Mouse (Mus musculus): Measurements from ENCODE around the gene Atp1a1. TPM values are rescaled to one million over a fixed set of nuclear protein-coding genes. Genes with fewer than 3 reads are reported as not detected.

The Atp1a1 gene
- polyA plus RNA-seq, 1 experiment: 73.9 TPM

- H3K27ac ChIP-seq (ENCODE audit: control insufficient read depth, insufficient read depth, low read depth, low read length, poor library complexity): no peak overlapping the region
- H3K4me3 ChIP-seq (replicated peaks; ENCODE audit: control insufficient read depth, low read depth, low read length): no peak overlapping the region
- WGBS: 21% methylated on average over 4 of the region's 4 CpGs
- TF ChIP-seq CTCF (IDR thresholded peaks at IDR 0.05; ENCODE audit: control insufficient read depth, insufficient read depth, low read length) (no peak), POLR2A (IDR thresholded peaks at IDR 0.05; ENCODE audit: borderline replicate concordance, control insufficient read depth, low read depth, low read length) (no peak)
- H3K4me1 ChIP-seq (ENCODE audit: control insufficient read depth, insufficient read depth, low read length): peaks cover 2% of the 10 kb centered on the region; the same call in 1 of the 2 replicates
Observed at GRCm38 (mm10) chr3:101599920-101600741, 4.4 kb downstream of the Atp1a1 start.

GRCm38 (mm10) chr3:101599191-101599919 is 5.1 kb downstream of the Atp1a1 start:
- Histone ChIP-seq H3K27ac (ENCODE audit: control insufficient read depth, insufficient read depth, low read depth, low read length, poor library complexity) (no peak overlapping the region), H3K4me3 (replicated peaks; ENCODE audit: control insufficient read depth, low read depth, low read length) (no peak overlapping the region), H3K4me1 (ENCODE audit: control insufficient read depth, insufficient read depth, low read length) (peaks cover 2% of the 10 kb centered on the region; the same call in 1 of the 2 replicates)
- no peak for TF ChIP-seq POLR2A (IDR thresholded peaks at IDR 0.05; ENCODE audit: borderline replicate concordance, control insufficient read depth, low read depth, low read length)
- no peak for TF ChIP-seq CTCF (IDR thresholded peaks at IDR 0.05; ENCODE audit: control insufficient read depth, insufficient read depth, low read length)
- 80% methylated on average over 8 of the region's 8 CpGs for WGBS

- 83% methylated on average over 4 of the region's 4 CpGs for WGBS
- Histone ChIP-seq H3K27ac (ENCODE audit: control insufficient read depth, insufficient read depth, low read depth, low read length, poor library complexity) (no peak overlapping the region), H3K4me3 (replicated peaks; ENCODE audit: control insufficient read depth, low read depth, low read length) (no peak overlapping the region), H3K4me1 (ENCODE audit: control insufficient read depth, insufficient read depth, low read length) (peaks cover 2% of the 10 kb centered on the region; the same call in 1 of the 2 replicates)
- TF ChIP-seq POLR2A (IDR thresholded peaks at IDR 0.05; ENCODE audit: borderline replicate concordance, control insufficient read depth, low read depth, low read length) (no peak), CTCF (IDR thresholded peaks at IDR 0.05; ENCODE audit: control insufficient read depth, insufficient read depth, low read length) (no peak)
Observed at GRCm38 (mm10) chr3:101598231-101598905, 6.1 kb downstream of the Atp1a1 start.

GRCm38 (mm10) chr3:101597317-101598096 is 7.0 kb downstream of the Atp1a1 start:
- Histone ChIP-seq H3K4me1 (ENCODE audit: control insufficient read depth, insufficient read depth, low read length) (peaks cover 2% of the 10 kb centered on the region; the same call in 1 of the 2 replicates), H3K4me3 (replicated peaks; ENCODE audit: control insufficient read depth, low read depth, low read length) (no peak overlapping the region), H3K27ac (ENCODE audit: control insufficient read depth, insufficient read depth, low read depth, low read length, poor library complexity) (no peak overlapping the region)
- whole genome bisulfite sequencing: 13% methylated on average over 10 of the region's 10 CpGs
- TF ChIP-seq CTCF (IDR thresholded peaks at IDR 0.05; ENCODE audit: control insufficient read depth, insufficient read depth, low read length) (no peak), POLR2A (IDR thresholded peaks at IDR 0.05; ENCODE audit: borderline replicate concordance, control insufficient read depth, low read depth, low read length) (no peak)

GRCm38 (mm10) chr3:101596686-101597085 is 7.8 kb downstream of the Atp1a1 start:
- H3K4me3 ChIP-seq (replicated peaks; ENCODE audit: control insufficient read depth, low read depth, low read length): no peak overlapping the region
- TF ChIP-seq CTCF (IDR thresholded peaks at IDR 0.05; ENCODE audit: control insufficient read depth, insufficient read depth, low read length): no peak
- no peak for TF ChIP-seq POLR2A (IDR thresholded peaks at IDR 0.05; ENCODE audit: borderline replicate concordance, control insufficient read depth, low read depth, low read length)
- H3K27ac ChIP-seq (ENCODE audit: control insufficient read depth, insufficient read depth, low read depth, low read length, poor library complexity): no peak overlapping the region
- H3K4me1 ChIP-seq (ENCODE audit: control insufficient read depth, insufficient read depth, low read length): peaks cover 2% of the 10 kb centered on the region; the same call in 1 of the 2 replicates
- 53% methylated on average over 8 of the region's 8 CpGs for WGBS

- Histone ChIP-seq H3K4me1 (ENCODE audit: control insufficient read depth, insufficient read depth, low read length) (peaks cover 2% of the 10 kb centered on the region; the same call in 1 of the 2 replicates), H3K27ac (ENCODE audit: control insufficient read depth, insufficient read depth, low read depth, low read length, poor library complexity) (no peak overlapping the region), H3K4me3 (replicated peaks; ENCODE audit: control insufficient read depth, low read depth, low read length) (no peak overlapping the region)
- TF ChIP-seq POLR2A (IDR thresholded peaks at IDR 0.05; ENCODE audit: borderline replicate concordance, control insufficient read depth, low read depth, low read length) (no peak), CTCF (IDR thresholded peaks at IDR 0.05; ENCODE audit: control insufficient read depth, insufficient read depth, low read length) (no peak)
- WGBS: 76% methylated on average over 14 of the region's 14 CpGs
Observed at GRCm38 (mm10) chr3:101595866-101596630, 8.4 kb downstream of the Atp1a1 start.

GRCm38 (mm10) chr3:101594982-101595381 is 9.5 kb downstream of the Atp1a1 start:
- Histone ChIP-seq H3K27ac (ENCODE audit: control insufficient read depth, insufficient read depth, low read depth, low read length, poor library complexity) (no peak overlapping the region), H3K4me1 (ENCODE audit: control insufficient read depth, insufficient read depth, low read length) (peaks cover 2% of the 10 kb centered on the region; the same call in 1 of the 2 replicates), H3K4me3 (replicated peaks; ENCODE audit: control insufficient read depth, low read depth, low read length) (no peak overlapping the region)
- whole genome bisulfite sequencing: 81% methylated on average over 5 of the region's 5 CpGs
- TF ChIP-seq POLR2A (IDR thresholded peaks at IDR 0.05; ENCODE audit: borderline replicate concordance, control insufficient read depth, low read depth, low read length) (no peak), CTCF (IDR thresholded peaks at IDR 0.05; ENCODE audit: control insufficient read depth, insufficient read depth, low read length) (no peak)

All from bone marrow, adult 2 months (tissue).